Mouse (Mus musculus) heart, embryonic 11.5 days (tissue): ENCODE measurements around the gene Tnik. TPM values are rescaled to one million over a fixed set of nuclear protein-coding genes. Genes with fewer than 3 reads are reported as not detected.

Source experiments
- ATAC-seq: fragments of 200-750 bp; cut with Nextera tagmentation; replicated peaks from 2 replicates; pipeline ENCODE4 v1.8.0; 2017; ENCODE audit warnings: moderate library complexity; ENCODE audit not compliant: insufficient number of reproducible peaks, low FRiP score, low TSS enrichment
- H3K27ac ChIP-seq: fragments of 300-500 bp; sonication (generic); 2 replicates; pipeline ENCODE4 v1.5.1; 2014; ENCODE audit warnings: mild to moderate bottlenecking, low read depth, low read length
- H3K27me3 ChIP-seq: fragments of 300-500 bp; sonication (generic); 2 replicates; pipeline ENCODE4 v1.6.1; 2014; ENCODE audit warnings: mild to moderate bottlenecking, low read length, mixed read lengths; ENCODE audit not compliant: control insufficient read depth, insufficient read depth
- H3K36me3 ChIP-seq: fragments of 300-500 bp; sonication (generic); 2 replicates; pipeline ENCODE4 v1.6.1; 2014; ENCODE audit warnings: mild to moderate bottlenecking, low read length, moderate library complexity, mixed read lengths; ENCODE audit not compliant: control insufficient read depth, insufficient read depth
- H3K4me1 ChIP-seq: fragments of 300-500 bp; sonication (generic); 2 replicates; pipeline ENCODE4 v1.6.1; 2014; ENCODE audit warnings: low read length; ENCODE audit not compliant: control insufficient read depth, insufficient read depth
- H3K4me2 ChIP-seq: fragments of 300-500 bp; sonication (generic); 2 replicates; pipeline ENCODE4 v1.6.1; 2014; ENCODE audit warnings: mild to moderate bottlenecking, moderate library complexity
- H3K4me3 ChIP-seq: fragments of 300-500 bp; sonication (generic); 2 replicates; pipeline ENCODE4 v1.5.1; 2014; ENCODE audit warnings: low read depth, low read length
- H3K9ac ChIP-seq: fragments of 300-500 bp; sonication (generic); 2 replicates; pipeline ENCODE4 v1.6.1; 2014; ENCODE audit warnings: mild to moderate bottlenecking, low read depth, low read length, moderate library complexity
- H3K9me3 ChIP-seq: fragments of 300-500 bp; sonication (generic); replicated peaks from 2 replicates; pipeline ENCODE4 v1.6.1; 2016; ENCODE audit warnings: low read length; ENCODE audit not compliant: control insufficient read depth
- WGBS: fragments of 180-500 bp; shearing (Covaris S2); extraction: QIAGEN DNeasy Blood & Tissue Kit; methylation state at CpG from one replicate; pipeline ENCODE4 v1.1.7; 2014; ENCODE audit not compliant: insufficient replicate concordance; 5-methylcytosine and 5-hydroxymethylcytosine counted together
- polyA plus RNA-seq: library from polyadenylated mRNA; unstranded; fragments of >200 nt; fragmentation: Nextera tagmentation; extraction: Ambion mirVana; gene quantifications from 2 replicates; pipeline ENCODE4 v1.2.1, GENCODE M21; 2014

Gene Tnik
- polyA plus RNA-seq, 1 experiment from 2014 or later: 7.6 TPM

DNA sequence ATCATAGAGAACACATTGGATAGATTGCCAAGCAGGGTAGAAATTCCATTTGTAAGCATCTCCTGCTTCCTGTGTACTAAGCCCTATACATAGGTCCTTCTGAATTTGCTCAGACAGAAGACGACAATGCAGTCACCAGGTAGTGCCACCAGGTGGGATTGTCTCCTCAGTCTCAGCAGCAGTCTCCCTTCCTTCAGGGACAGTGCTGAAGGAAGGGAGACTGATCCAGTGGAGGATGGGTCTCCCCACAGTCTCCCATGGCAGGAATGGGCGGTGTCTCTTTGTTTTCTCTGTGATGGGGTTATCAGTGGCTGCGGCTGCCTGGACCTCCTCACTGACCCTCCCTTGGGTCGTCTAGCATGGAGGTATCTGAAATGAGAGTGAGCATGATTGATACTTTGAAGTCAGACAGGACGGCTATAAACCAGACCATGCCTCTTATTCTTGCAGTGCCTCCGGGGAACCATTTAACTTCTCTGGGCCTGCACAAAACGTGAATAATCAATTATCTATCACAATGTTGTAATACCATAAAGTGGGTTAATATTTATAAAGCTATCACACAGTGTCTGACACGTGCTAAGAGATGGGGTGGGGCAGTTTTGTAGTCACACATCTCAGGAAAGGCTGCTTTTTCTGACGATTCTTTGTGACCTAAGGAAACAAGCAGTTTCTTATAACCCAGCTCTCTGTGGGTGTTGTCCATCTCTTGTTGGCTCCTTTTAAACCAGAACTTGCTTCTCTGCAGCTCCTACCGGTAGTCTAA, 285.1 kb downstream of the Tnik start:
- Histone ChIP-seq H3K27me3 (peaks cover 6% of the 10 kb centered on the region; the same call in 1 of the 2 replicates), H3K9ac (no peak overlapping the region), H3K9me3 (no peaks in the 10 kb centered on the region), H3K4me1 (peaks cover 5% of the 10 kb centered on the region; the same call in 1 of the 2 replicates), H3K36me3 (no peaks in the 10 kb centered on the region), H3K4me2 (no peak overlapping the region), H3K4me3 (no peak overlapping the region), H3K27ac (no peak overlapping the region)
- no peak; the same call in 1 of the 2 replicates for ATAC-seq
- WGBS: 40% methylated on average over 10 of the region's 10 CpGs

DNA sequence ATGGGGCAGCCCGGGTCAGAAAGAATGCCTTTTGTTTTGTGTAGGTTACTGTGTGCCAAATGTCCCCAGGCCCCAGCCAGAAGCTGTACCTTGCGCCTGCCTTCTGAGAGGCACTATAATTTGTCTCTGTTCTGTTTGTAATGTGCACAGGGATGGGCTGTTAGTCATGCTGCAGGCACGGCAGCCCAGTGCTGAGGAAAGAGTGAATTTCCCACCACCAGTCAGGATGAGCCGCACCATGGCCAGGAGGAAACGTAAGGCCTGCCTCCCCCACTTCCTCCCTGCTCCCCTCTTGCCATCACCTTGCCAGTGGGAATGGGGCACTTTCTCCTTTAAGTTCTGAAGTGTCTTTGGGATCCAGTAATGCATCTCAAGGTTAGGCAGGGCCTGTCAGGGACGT, 286.4 kb downstream of the Tnik start:
- Histone ChIP-seq H3K27me3 (peaks cover 6% of the 10 kb centered on the region; the same call in 1 of the 2 replicates), H3K9ac (no peak overlapping the region), H3K36me3 (no peaks in the 10 kb centered on the region), H3K9me3 (no peaks in the 10 kb centered on the region), H3K4me1 (peaks cover 5% of the 10 kb centered on the region; the same call in 1 of the 2 replicates), H3K4me3 (no peak overlapping the region), H3K4me2 (no peak overlapping the region), H3K27ac (no peak overlapping the region)
- WGBS: 46% methylated on average over 6 of the region's 6 CpGs
- ATAC-seq: no peak

DNA sequence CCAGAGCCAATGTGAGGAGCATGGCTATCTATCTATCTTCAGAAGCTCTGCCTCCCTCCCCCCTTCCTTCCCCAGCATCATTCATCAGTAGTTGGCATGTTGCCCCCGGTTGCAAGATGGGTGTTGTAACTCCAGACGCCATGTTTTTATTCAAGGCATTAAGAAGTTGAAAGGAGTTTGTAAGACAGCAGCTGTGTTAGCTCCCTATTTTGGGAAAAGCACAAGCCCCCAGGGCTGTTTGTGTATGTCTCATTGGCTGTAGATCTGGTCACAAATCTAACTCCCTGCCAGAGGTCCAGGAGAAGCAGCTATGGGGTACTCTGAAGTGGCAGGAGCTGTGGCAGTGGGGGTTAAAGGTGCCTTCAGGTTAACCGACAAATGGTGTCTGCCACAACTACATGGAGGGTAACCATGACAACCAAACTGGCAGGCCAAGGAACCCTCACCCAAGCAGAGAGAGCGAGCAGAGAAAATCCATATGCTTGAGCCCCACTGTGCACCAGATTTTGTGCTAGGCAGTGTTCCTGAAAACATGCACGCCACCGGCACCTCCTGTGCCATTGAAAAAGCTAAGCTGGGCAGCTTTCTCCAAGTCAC, 287.6 kb downstream of the Tnik start:
- no peak for ATAC-seq
- no peak overlapping the region for H3K9ac ChIP-seq
- no peaks in the 10 kb centered on the region for H3K9me3 ChIP-seq
- H3K4me2 ChIP-seq: no peak overlapping the region
- peaks cover 9% of the 10 kb centered on the region for H3K4me1 ChIP-seq
- no peak overlapping the region for H3K27ac ChIP-seq
- H3K4me3 ChIP-seq: no peak overlapping the region
- H3K27me3 ChIP-seq: peaks cover 6% of the 10 kb centered on the region; the same call in 1 of the 2 replicates
- WGBS: 68% methylated on average over 6 of the region's 6 CpGs
- no peaks in the 10 kb centered on the region for H3K36me3 ChIP-seq

DNA sequence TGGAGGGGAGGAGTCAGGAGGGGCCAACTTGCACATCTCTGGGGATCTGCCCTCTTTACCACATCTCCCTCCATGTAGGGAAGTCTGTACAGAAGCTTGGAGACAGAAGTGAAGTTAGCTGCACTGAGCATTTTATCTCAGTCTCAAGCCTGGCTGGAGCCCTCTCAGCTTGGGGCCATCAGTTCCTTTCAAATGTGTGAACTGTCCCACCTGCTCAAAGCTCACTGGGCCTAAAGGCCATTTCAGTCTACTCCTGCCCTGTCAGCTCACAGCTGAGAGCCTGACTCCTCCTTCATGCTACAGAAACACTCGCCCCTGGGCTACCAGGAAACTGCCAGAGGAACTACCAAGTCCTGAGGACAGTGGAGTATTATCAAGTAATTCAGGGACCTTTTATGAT, 288.7 kb downstream of the Tnik start:
- no peak for ATAC-seq
- H3K27ac ChIP-seq: no peak overlapping the region
- peaks cover 6% of the 10 kb centered on the region; the same call in 1 of the 2 replicates for H3K27me3 ChIP-seq
- no peak overlapping the region for H3K9ac ChIP-seq
- H3K4me2 ChIP-seq: no peak overlapping the region
- 68% methylated on average over 1 of the region's 1 CpGs for WGBS
- no peaks in the 10 kb centered on the region for H3K36me3 ChIP-seq
- no peaks in the 10 kb centered on the region for H3K9me3 ChIP-seq
- H3K4me1 ChIP-seq: peaks cover 13% of the 10 kb centered on the region
- H3K4me3 ChIP-seq: no peak overlapping the region

DNA sequence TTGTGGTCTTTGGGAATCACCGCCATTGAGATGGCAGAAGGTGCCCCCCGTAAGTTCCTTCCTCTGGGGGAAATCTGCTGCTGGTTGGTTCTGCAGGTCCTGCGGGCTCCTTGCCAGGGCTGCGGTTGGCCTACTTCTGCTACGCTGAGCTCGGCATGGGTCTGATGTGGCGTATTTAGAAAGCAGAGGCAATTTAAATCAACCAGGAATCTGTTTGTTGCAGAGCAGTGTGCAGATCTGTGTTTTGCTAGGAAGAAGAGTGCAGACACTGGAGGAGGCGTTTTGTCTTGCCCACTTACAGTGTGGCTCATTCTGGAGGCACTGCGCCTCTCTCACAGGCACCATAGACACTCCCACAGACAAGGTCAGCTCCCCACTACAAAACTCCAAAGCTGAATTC, 291.9 kb downstream of the Tnik start:
- no peaks in the 10 kb centered on the region for H3K9me3 ChIP-seq
- H3K4me2 ChIP-seq: no peak overlapping the region
- no peak for ATAC-seq
- no peak overlapping the region for H3K27ac ChIP-seq
- H3K4me3 ChIP-seq: no peak overlapping the region
- no peak overlapping the region for H3K9ac ChIP-seq
- H3K4me1 ChIP-seq: peaks cover 13% of the 10 kb centered on the region
- peaks cover 6% of the 10 kb centered on the region; the same call in 1 of the 2 replicates for H3K27me3 ChIP-seq
- WGBS: 81% methylated on average over 9 of the region's 9 CpGs
- H3K36me3 ChIP-seq: no peaks in the 10 kb centered on the region

DNA sequence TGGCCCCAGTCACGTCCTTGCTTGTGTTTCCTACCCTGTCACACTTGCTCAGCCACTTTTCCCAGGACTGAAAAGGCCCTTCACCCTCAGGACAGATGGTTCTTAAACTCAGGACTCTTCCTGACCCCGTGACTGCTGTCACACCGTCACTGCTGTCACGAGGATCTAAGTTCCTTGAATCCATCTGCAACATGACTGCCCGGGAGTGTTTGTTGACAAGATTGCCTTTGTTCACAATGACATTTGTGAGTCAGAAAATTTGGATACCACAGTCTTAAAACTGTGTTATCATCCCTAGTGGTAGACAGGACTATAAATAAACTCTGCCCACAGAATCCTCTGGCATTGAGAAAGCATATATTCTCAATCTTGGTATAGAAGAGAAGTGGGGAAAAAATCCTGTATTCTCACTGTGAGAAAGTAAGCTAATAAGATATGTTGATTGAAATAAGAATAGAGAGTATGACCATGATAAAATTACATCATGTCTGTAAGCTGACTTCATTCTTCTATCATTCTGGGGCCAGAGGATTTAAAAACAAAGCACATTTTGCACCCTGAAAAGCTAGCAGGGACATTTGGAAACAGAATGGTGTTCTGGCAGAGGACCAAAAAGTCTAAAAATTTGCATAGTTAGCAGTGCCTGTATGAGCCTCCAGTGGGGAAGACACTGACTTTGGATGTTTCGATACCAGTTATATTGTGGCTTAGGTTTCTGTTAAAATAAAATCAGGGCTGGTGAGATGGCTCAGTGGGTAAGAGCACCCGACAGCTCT, 293.0 kb downstream of the Tnik start:
- 49% methylated on average over 7 of the region's 7 CpGs for WGBS
- Histone ChIP-seq H3K27me3 (peaks cover 3% of the 10 kb centered on the region; the same call in 1 of the 2 replicates), H3K27ac (no peak overlapping the region; the same call in 1 of the 2 replicates), H3K36me3 (no peaks in the 10 kb centered on the region), H3K9me3 (no peaks in the 10 kb centered on the region), H3K4me3 (no peak overlapping the region), H3K9ac (no peak overlapping the region), H3K4me1 (peaks cover 13% of the 10 kb centered on the region), H3K4me2 (no peak overlapping the region)
- ATAC-seq: no peak

DNA sequence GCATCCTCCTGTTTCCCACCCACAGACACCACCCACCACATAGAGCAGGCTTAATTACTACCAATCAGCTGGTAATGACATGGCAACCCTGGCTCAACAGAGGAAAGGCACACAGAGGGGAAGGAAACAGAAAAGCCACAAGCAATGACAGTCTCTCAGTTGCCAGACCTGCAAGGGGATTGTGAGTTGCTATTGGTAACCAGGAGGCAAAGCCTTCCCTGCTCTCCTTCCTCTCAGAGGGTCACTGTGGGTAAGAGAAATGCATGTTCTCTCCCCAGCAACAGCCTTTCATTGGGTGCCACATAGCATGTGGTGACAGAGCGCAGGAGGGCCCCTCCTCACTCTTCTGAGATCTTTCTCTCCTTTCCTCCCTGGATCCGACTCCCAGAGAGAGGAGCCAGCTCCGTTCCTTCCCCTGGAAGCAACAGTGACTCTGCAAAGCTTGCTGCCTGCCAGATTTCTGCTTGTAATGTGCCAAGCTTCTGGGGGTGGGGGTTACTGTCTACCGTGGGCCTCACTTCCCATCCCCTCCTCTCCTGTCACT, 295.4 kb downstream of the Tnik start:
- no peak overlapping the region for H3K4me3 ChIP-seq
- no peak overlapping the region for H3K4me2 ChIP-seq
- WGBS: 37% methylated on average over 4 of the region's 4 CpGs
- H3K27me3 ChIP-seq: no peaks in the 10 kb centered on the region
- no peaks in the 10 kb centered on the region for H3K36me3 ChIP-seq
- no peak overlapping the region for H3K9ac ChIP-seq
- H3K4me1 ChIP-seq: peaks cover 15% of the 10 kb centered on the region
- H3K27ac ChIP-seq: no peak overlapping the region; the same call in 1 of the 2 replicates
- no peaks in the 10 kb centered on the region for H3K9me3 ChIP-seq
- no peak for ATAC-seq

DNA sequence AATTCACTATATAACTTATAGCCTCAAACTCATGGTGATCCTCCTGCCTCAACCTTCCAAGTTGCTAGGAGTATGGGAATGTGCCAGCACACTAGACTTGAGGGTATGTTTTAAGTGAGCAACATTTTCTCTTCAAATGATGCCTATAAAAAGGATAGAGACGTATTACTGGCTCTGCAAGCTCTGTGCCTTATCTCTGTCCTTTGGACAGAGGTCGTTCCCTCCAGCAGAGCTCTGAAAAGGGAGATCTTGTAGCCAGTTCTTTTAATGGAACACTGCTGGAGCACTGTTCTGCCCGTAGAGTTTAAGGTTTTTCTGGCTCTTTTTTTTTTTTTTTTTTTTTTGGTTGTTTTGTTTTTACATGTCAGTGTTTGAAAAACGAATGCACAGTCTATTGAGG, 298.4 kb downstream of the Tnik start:
- 0 out of 2 replicates have a peak, but pooled peaks cover 1% of the 10 kb centered on the region for H3K9me3 ChIP-seq
- no peaks in the 10 kb centered on the region for H3K27me3 ChIP-seq
- no peak for ATAC-seq
- peaks cover 7% of the 10 kb centered on the region; the same call in 1 of the 2 replicates for H3K4me1 ChIP-seq
- H3K27ac ChIP-seq: no peak overlapping the region
- H3K9ac ChIP-seq: no peak overlapping the region
- H3K4me2 ChIP-seq: no peak overlapping the region
- H3K4me3 ChIP-seq: no peak overlapping the region
- no peaks in the 10 kb centered on the region for H3K36me3 ChIP-seq
- WGBS: 32% methylated on average over 4 of the region's 4 CpGs
